Mouse (Mus musculus): ENCODE data around the gene Hoxa2.

DNA sequence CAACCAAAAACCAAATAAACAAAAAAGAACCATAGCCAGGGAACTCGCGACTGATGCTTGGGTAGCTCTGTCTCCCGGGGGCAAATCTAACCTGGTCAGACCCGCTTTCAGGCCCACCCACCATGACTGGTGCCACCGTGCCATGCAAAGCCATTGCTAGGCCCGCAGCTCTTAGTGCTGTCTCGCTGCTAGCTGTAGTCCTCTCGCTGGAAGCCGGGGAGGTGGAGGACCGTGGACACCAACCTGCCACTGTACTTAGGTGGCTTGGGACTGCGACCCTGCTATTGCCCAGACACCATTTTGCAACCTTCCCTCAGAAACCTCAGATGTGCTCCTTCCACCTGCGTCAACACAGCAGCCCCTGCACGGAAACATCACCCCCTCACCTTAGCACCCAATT lies 47.3 kb upstream of the Hoxa2 start:
- TF ChIP-seq POLR2A (IDR thresholded peaks at IDR 0.05; ENCODE audit: insufficient read depth, low read depth, low read length) (no peak), CTCF (IDR thresholded peaks at IDR 0.05) (no peak), EP300 (IDR thresholded peaks at IDR 0.05; ENCODE audit: insufficient read depth, low read depth, low read length) (no peak)

Measured in heart, adult 2 months (tissue).